Mouse (Mus musculus) forebrain, embryonic 10.5 days (tissue): ENCODE results near the gene Itga6. TPM values are rescaled to one million over a fixed set of nuclear protein-coding genes. Genes with fewer than 3 reads are reported as not detected.

Source experiments
- DNase-seq: peaks from one replicate; pipeline ENCODE4 v3.0.0-alpha.2; 2017; ENCODE audit warnings: low spot score; ENCODE audit errors: extremely low spot score
- H3K27ac ChIP-seq: fragments of 300-500 bp; sonication (generic); 2 replicates; pipeline ENCODE4 v1.5.1; 2016; ENCODE audit warnings: mild to moderate bottlenecking
- H3K27me3 ChIP-seq: fragments of 300-500 bp; sonication (generic); 2 replicates; pipeline ENCODE4 v1.6.1; 2016; ENCODE audit warnings: mild to moderate bottlenecking; ENCODE audit not compliant: poor library complexity, severe bottlenecking
- H3K36me3 ChIP-seq: fragments of 300-500 bp; sonication (generic); replicated peaks from 2 replicates; pipeline ENCODE4 v1.6.1; 2016; ENCODE audit warnings: mild to moderate bottlenecking, moderate library complexity
- H3K4me1 ChIP-seq: fragments of 300-500 bp; sonication (generic); 2 replicates; pipeline ENCODE4 v1.6.1; 2016
- H3K4me3 ChIP-seq: fragments of 300-500 bp; sonication (generic); 2 replicates; pipeline ENCODE4 v1.5.1; 2016; ENCODE audit warnings: mild to moderate bottlenecking, moderate library complexity
- H3K9me3 ChIP-seq: fragments of 300-500 bp; sonication (generic); 2 replicates; pipeline ENCODE4 v1.6.1; 2016; ENCODE audit warnings: mild to moderate bottlenecking, moderate library complexity
- WGBS: fragments of 180-500 bp; shearing (Covaris S2); methylation state at CpG from one replicate; pipeline ENCODE4 v1.1.7; 2016; 5-methylcytosine and 5-hydroxymethylcytosine counted together
- polyA plus RNA-seq: library from polyadenylated mRNA; unstranded; fragments of >200 nt; fragmentation: Nextera tagmentation; extraction: Ambion mirVana; gene quantifications from 2 replicates; pipeline ENCODE4 v1.2.1, GENCODE M21; 2016

Itga6 gene
- polyA plus RNA-seq, 1 experiment from 2014 or later, result 45.7 TPM

- DNase-seq, result no peak
- no peaks in the 10 kb centered on the region for H3K27me3 ChIP-seq
- H3K4me3 ChIP-seq, result peak overlapping the region; percentile 86
- no peaks in the 10 kb centered on the region for H3K9me3 ChIP-seq
- WGBS, result 86% methylated on average over 2 of the region's 2 CpGs
- H3K36me3 ChIP-seq, result peaks cover 15% of the 10 kb centered on the region
- H3K27ac ChIP-seq, result no peak overlapping the region
- H3K4me1 ChIP-seq, result peaks cover 28% of the 10 kb centered on the region
Observed at GRCm38 (mm10) chr2:71874422-71874821, 129.0 kb downstream of the Itga6 start.

DNA sequence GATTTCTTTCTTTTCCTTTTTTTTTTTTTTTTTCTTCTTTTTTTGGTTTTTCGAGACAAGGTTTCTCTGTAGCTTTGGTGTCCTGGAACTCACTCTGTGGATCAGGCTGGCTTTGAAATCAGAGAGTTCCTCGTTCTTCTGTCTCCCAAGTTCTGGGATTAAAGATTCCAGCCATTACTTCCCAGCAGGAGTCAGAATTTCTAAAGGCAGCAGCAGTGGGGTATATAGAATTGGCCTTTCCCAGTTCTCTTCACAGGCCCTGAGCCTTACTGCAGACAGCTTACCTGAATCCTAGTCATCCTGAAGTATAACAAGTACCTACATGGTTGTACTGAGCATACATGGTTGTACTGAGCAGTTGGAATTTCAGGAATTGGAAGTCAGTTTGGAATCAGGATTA lies 129.4 kb downstream of the Itga6 start:
- Histone ChIP-seq H3K36me3 (peaks cover 19% of the 10 kb centered on the region), H3K9me3 (no peaks in the 10 kb centered on the region), H3K4me3 (peak overlapping the region; percentile 86), H3K27ac (no peak overlapping the region), H3K4me1 (peaks cover 28% of the 10 kb centered on the region), H3K27me3 (no peaks in the 10 kb centered on the region)
- DNase-seq, result no peak
- WGBS, result 29% methylated on average over 2 of the region's 2 CpGs

DNA sequence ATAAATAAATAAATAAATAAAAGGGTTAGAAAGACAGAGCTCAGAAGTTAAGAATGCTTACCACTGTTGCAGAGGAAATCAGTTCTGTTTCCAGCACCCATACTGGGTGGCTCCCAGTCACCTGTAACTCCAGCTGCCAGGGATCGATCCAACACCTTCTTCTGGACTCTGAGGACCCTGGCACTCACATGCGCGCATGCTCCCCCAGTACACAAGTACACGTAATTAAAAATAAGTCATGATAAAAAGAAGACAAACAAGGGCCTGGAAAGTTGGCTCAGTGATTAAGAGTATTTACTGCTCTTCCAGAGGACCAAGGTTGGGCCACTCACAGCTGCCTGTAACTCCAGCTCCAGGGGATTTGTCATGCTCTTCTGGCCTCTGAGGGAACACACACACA lies 132.4 kb downstream of the Itga6 start:
- Histone ChIP-seq H3K36me3 (peaks cover 47% of the 10 kb centered on the region), H3K4me1 (peaks cover 21% of the 10 kb centered on the region)

GRCm38 (mm10) chr2:71878441-71878840 lies 133.0 kb downstream of the Itga6 start:
- Histone ChIP-seq H3K27ac (no peak overlapping the region), H3K9me3 (no peaks in the 10 kb centered on the region), H3K4me1 (peaks cover 21% of the 10 kb centered on the region), H3K36me3 (peaks cover 53% of the 10 kb centered on the region), H3K4me3 (no peak overlapping the region), H3K27me3 (no peaks in the 10 kb centered on the region)
- 86% methylated on average over 2 of the region's 2 CpGs for WGBS
- no peak for DNase-seq

More for the DNA sequence above, 132.4 kb downstream of the Itga6 start:
- no peak for DNase-seq
- WGBS, result 94% methylated on average over 4 of the region's 4 CpGs
- no peaks in the 10 kb centered on the region for H3K27me3 ChIP-seq
- no peak overlapping the region for H3K4me3 ChIP-seq
- H3K27ac ChIP-seq, result no peak overlapping the region
- H3K9me3 ChIP-seq, result no peaks in the 10 kb centered on the region

DNA sequence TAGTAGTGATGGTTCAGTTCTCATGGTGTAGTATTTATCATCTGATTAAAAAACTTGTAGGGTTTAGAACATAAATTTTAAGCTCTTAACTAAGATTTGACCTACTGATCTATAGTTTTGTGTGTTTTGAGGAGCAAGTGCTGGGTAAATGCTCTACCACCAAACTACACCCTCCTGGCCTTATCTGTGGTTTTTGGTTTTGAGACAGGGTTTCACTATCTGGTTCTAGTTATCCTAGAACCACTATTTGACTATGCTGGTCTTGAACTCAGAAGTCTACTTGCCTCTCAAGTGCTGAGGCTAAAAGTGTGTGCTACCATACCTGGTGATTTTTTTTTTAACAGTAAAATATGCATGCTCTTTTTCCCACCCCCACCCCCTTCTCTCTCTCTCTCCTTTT lies 133.5 kb downstream of the Itga6 start:
- no peak overlapping the region for H3K27ac ChIP-seq
- no peak for DNase-seq
- no peak overlapping the region for H3K4me3 ChIP-seq
- no peaks in the 10 kb centered on the region for H3K27me3 ChIP-seq
- H3K4me1 ChIP-seq, result peaks cover 17% of the 10 kb centered on the region
- H3K9me3 ChIP-seq, result no peaks in the 10 kb centered on the region
- peaks cover 58% of the 10 kb centered on the region for H3K36me3 ChIP-seq

GRCm38 (mm10) chr2:71882914-71883651 lies 137.7 kb downstream of the Itga6 start:
- Histone ChIP-seq H3K4me3 (no peak overlapping the region), H3K9me3 (no peaks in the 10 kb centered on the region), H3K27ac (no peak overlapping the region), H3K4me1 (no peaks in the 10 kb centered on the region), H3K36me3 (peaks cover 85% of the 10 kb centered on the region), H3K27me3 (no peaks in the 10 kb centered on the region)
- WGBS, result 92% methylated on average over 19 of the region's 19 CpGs
- DNase-seq, result no peak

GRCm38 (mm10) chr2:71887269-71887668 lies 141.9 kb downstream of the Itga6 start:
- H3K27me3 ChIP-seq, result no peaks in the 10 kb centered on the region
- H3K27ac ChIP-seq, result no peak overlapping the region
- no peaks in the 10 kb centered on the region for H3K4me1 ChIP-seq
- WGBS, result 95% methylated on average over 4 of the region's 4 CpGs
- H3K36me3 ChIP-seq, result peaks cover 95% of the 10 kb centered on the region
- H3K9me3 ChIP-seq, result no peaks in the 10 kb centered on the region
- DNase-seq, result no peak
- H3K4me3 ChIP-seq, result no peak overlapping the region

DNA sequence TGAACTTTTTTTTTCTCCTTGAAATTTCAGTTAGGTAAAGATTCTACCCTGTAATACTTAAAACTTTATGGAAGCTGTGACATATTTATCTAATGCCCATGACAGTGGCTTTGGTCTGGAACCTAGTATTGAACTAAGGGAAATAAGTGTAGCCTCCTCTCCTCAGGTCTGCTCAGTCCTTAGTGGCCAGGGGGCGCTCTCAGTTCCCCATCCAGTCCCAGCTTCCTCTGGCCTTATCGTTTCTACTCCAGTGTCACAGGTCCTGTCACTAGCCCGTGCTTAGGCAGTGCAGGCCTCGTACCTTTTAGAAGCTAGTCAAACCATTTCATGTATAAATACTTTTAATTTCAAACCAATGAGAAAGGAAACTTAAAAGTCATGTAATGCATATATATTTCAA lies 143.0 kb downstream of the Itga6 start:
- no peak overlapping the region for H3K27ac ChIP-seq
- WGBS, result 82% methylated on average over 4 of the region's 4 CpGs

DNA sequence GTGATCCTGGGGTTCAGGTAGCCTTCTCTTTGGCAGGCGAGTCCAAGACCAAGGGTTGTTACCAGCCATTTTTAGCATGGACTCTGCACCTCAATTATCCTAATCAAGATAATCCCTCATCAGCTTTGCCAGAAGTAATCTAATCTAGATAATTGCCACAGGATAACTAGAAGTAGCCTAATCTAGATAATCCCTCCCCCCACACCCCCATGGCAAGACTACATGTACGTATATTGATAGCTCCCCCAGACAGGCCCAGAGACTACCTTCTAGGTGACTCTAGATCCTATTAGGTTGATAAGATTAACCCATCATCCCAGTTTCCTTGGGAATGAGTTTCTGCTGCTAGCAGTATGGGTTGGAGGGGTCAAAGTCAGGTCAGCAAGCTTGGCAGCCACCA lies 146.1 kb downstream of the Itga6 start:
- peaks cover under 1% of the 10 kb centered on the region; the same call in 1 of the 2 replicates for H3K4me1 ChIP-seq
- no peaks in the 10 kb centered on the region for H3K9me3 ChIP-seq
- no peak overlapping the region for H3K27ac ChIP-seq
- DNase-seq, result no peak
- no peaks in the 10 kb centered on the region for H3K27me3 ChIP-seq
- no peak overlapping the region for H3K4me3 ChIP-seq
- H3K36me3 ChIP-seq, result peaks cover 88% of the 10 kb centered on the region
- WGBS, result 84% methylated on average over 2 of the region's 2 CpGs

More for the DNA sequence above, 143.0 kb downstream of the Itga6 start:
- Histone ChIP-seq H3K4me3 (no peak overlapping the region), H3K36me3 (peaks cover 95% of the 10 kb centered on the region), H3K9me3 (no peaks in the 10 kb centered on the region), H3K27me3 (no peaks in the 10 kb centered on the region), H3K4me1 (no peaks in the 10 kb centered on the region)
- DNase-seq, result no peak

DNA sequence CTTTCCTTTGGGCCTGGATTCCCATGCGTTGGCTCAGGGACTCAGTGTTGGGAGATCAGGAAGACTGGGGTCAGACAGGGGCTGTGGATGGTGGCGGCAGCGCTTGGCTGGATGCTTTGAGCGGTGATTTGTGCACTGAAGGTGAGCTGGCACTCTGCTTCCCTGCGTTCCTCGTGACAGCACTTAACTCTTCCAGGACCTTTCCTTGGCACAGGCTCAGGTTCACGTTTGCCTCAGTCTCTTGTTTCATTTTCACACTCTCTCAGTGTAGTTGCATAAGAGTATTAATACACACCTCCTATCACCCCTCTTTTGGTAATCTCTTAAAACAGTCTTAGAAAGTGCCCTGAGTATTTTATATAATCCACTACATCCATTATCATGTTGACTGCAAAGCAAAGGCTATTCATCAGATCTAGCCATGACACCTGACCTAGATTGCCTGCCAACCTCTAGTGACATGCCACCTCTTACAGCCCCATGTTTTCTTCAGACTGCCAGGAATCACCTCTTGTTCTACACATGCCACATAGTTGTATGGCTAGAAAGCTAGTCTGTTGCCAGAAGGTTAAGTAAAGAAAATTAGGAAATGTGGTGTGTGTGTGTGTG lies 147.4 kb downstream of the Itga6 start:
- Histone ChIP-seq H3K27ac (no peak overlapping the region), H3K27me3 (no peaks in the 10 kb centered on the region), H3K4me3 (no peak overlapping the region), H3K9me3 (no peaks in the 10 kb centered on the region), H3K4me1 (peaks cover 12% of the 10 kb centered on the region), H3K36me3 (peaks cover 88% of the 10 kb centered on the region)
- DNase-seq, result no peak
- 98% methylated on average over 7 of the region's 7 CpGs for WGBS

DNA sequence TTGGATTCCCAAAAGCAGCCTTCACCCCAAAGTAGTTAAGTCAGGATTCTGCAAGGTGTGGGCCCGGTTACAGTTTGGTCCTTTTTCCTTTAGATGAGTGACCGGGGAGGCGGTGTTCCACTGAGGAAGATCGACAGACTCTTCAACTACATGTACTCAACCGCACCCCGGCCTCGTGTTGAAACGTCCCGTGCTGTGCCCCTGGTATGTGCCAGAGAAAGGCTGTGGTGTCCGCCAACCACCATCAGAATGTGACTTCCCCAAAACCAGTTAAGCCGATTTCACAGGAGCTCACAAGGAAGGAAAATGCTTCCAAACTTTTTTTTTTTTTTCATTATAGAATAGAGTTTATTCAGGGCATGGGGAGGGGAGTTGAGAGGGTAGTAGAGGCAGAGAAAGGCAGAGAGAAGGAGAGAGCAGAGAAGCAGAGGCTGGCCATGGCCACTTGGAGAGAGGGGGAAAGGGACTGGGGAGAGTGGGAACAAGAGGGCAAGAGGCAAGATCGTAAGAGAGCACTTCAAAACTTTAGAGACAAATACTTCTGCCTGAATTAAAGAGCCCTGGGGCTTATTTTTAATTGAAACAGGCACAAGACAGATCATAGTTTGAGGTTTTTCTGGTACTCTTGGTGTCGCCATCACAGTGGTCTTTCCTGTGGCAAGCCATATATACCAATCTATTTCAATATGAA lies 150.3 kb downstream of the Itga6 start:
- Histone ChIP-seq H3K4me3 (no peak overlapping the region), H3K27me3 (no peaks in the 10 kb centered on the region), H3K36me3 (peaks cover 84% of the 10 kb centered on the region), H3K9me3 (no peaks in the 10 kb centered on the region), H3K27ac (no peak overlapping the region), H3K4me1 (peaks cover 12% of the 10 kb centered on the region)
- 95% methylated on average over 13 of the region's 13 CpGs for WGBS
- DNase-seq, result no peak

- Histone ChIP-seq H3K27me3 (no peaks in the 10 kb centered on the region), H3K36me3 (peaks cover 77% of the 10 kb centered on the region)
Observed at GRCm38 (mm10) chr2:71897420-71897819, 152.0 kb downstream of the Itga6 start.

DNA sequence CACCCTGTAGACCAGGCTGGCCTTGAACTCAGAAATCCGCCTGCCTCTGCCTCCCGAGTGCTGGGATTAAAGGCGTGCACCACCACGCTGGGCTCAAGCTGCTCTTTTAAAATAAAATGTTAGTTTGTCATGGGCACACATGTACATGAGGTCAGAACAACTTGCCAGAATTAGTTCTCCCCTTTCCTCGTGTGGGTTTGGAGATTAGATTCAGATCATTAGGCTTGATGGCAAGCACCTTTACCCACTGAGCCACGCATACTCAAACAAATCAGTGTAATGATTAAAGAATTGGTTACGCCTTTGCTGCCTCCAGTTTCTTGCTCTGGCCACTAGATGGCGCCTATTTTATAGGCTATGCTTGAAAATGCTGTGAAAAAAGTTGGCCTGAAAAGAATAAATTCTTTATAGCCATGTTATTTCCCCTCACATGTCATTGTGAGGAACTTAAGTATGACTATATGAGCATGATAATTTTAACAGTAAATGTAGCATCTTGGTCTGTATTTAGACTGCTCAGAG lies 153.0 kb downstream of the Itga6 start:
- Histone ChIP-seq H3K4me1 (peaks cover 12% of the 10 kb centered on the region), H3K36me3 (peaks cover 68% of the 10 kb centered on the region), H3K27me3 (no peaks in the 10 kb centered on the region), H3K9me3 (no peaks in the 10 kb centered on the region), H3K4me3 (no peak overlapping the region), H3K27ac (no peak overlapping the region)
- 65% methylated on average over 8 of the region's 8 CpGs for WGBS
- no peak for DNase-seq

More at GRCm38 (mm10) chr2:71897420-71897819, 152.0 kb downstream of the Itga6 start:
- Histone ChIP-seq H3K9me3 (no peaks in the 10 kb centered on the region), H3K27ac (no peak overlapping the region), H3K4me1 (peaks cover 12% of the 10 kb centered on the region), H3K4me3 (no peak overlapping the region)
- DNase-seq, result no peak
- 60% methylated on average over 12 of the region's 12 CpGs for WGBS
